Mouse (Mus musculus): ENCODE measurements around the gene Urm1. TPM values are rescaled to one million over a fixed set of nuclear protein-coding genes. Genes with fewer than 3 reads are reported as not detected.

Gene Urm1
- polyA plus RNA-seq, 1 experiment: 31.9 TPM

- peak in 1 of 2 experiments; percentile 15 for DNase-seq (ENCODE audit: low read depth in 1 of 2, low spot score in 2 of 2)
- H3K4me1 ChIP-seq (ENCODE audit: control insufficient read depth, insufficient read depth, insufficient read length): no peaks in the 10 kb centered on the region; the same call in 1 of the 2 replicates
- WGBS: 41% methylated on average over 6 of the region's 6 CpGs
- no peak for TF ChIP-seq POLR2A (IDR thresholded peaks at IDR 0.05; ENCODE audit: low read depth, low read length)
- TF ChIP-seq CTCF (IDR thresholded peaks at IDR 0.05; ENCODE audit: extremely low read depth, insufficient read depth, insufficient read length, insufficient replicate concordance): no peak
- peak overlapping the region; percentile 76; the same call in 1 of the 2 replicates for H3K4me3 ChIP-seq (ENCODE audit: extremely low read depth, insufficient read depth, insufficient read length)
- no peak overlapping the region for H3K27ac ChIP-seq (ENCODE audit: insufficient read depth, low read length)
- H3K36me3 ChIP-seq (ENCODE audit: control insufficient read depth, insufficient read depth, low read length): peaks cover 16% of the 10 kb centered on the region
- no peaks in the 10 kb centered on the region for H3K27me3 ChIP-seq (ENCODE audit: control insufficient read depth, insufficient read depth, low read length)
These were observed 16.5 kb upstream of the Urm1 start for GRCm38 (mm10) chr2:29803400-29803831.

- peaks cover 7% of the 10 kb centered on the region for H3K36me3 ChIP-seq (ENCODE audit: control insufficient read depth, insufficient read depth, low read length)
- no peak for DNase-seq (ENCODE audit: low read depth in 1 of 2, low spot score in 2 of 2)
- TF ChIP-seq POLR2A (IDR thresholded peaks at IDR 0.05; ENCODE audit: low read depth, low read length): no peak
- no peak for TF ChIP-seq CTCF (IDR thresholded peaks at IDR 0.05; ENCODE audit: extremely low read depth, insufficient read depth, insufficient read length, insufficient replicate concordance)
- 88% methylated on average over 11 of the region's 11 CpGs for WGBS
- H3K4me3 ChIP-seq (ENCODE audit: extremely low read depth, insufficient read depth, insufficient read length): no peak overlapping the region
- H3K4me1 ChIP-seq (ENCODE audit: control insufficient read depth, insufficient read depth, insufficient read length): peaks cover 5% of the 10 kb centered on the region; the same call in 1 of the 2 replicates
- H3K27ac ChIP-seq (ENCODE audit: insufficient read depth, low read length): no peak overlapping the region
- H3K27me3 ChIP-seq (ENCODE audit: control insufficient read depth, insufficient read depth, low read length): no peaks in the 10 kb centered on the region
These were observed 4.0 kb upstream of the Urm1 start for GRCm38 (mm10) chr2:29815678-29816371.

GRCm38 (mm10) chr2:29817426-29818232 is 2.2 kb upstream of the Urm1 start:
- peak; percentile 41 to 74 for DNase-seq (ENCODE audit: low read depth in 1 of 2, low spot score in 2 of 2)
- peaks cover 2% of the 10 kb centered on the region for H3K36me3 ChIP-seq (ENCODE audit: control insufficient read depth, insufficient read depth, low read length)
- peaks cover 5% of the 10 kb centered on the region; the same call in 1 of the 2 replicates for H3K4me1 ChIP-seq (ENCODE audit: control insufficient read depth, insufficient read depth, insufficient read length)
- TF ChIP-seq POLR2A (IDR thresholded peaks at IDR 0.05; ENCODE audit: low read depth, low read length): no peak
- peak; percentile 75; the same call in 1 of the 2 replicates for TF ChIP-seq CTCF (IDR thresholded peaks at IDR 0.05; ENCODE audit: extremely low read depth, insufficient read depth, insufficient read length, insufficient replicate concordance)
- no peak overlapping the region for H3K27ac ChIP-seq (ENCODE audit: insufficient read depth, low read length)
- 44% methylated on average over 8 of the region's 8 CpGs for WGBS
- no peaks in the 10 kb centered on the region for H3K27me3 ChIP-seq (ENCODE audit: control insufficient read depth, insufficient read depth, low read length)
- no peak overlapping the region for H3K4me3 ChIP-seq (ENCODE audit: extremely low read depth, insufficient read depth, insufficient read length)

GRCm38 (mm10) chr2:29819363-29819762 is 512 bp upstream of the Urm1 start:
- no peak overlapping the region for H3K27ac ChIP-seq (ENCODE audit: insufficient read depth, low read length)
- no peaks in the 10 kb centered on the region for H3K27me3 ChIP-seq (ENCODE audit: control insufficient read depth, insufficient read depth, low read length)
- no peak for DNase-seq (ENCODE audit: low read depth in 1 of 2, low spot score in 2 of 2)
- H3K4me3 ChIP-seq (ENCODE audit: extremely low read depth, insufficient read depth, insufficient read length): no peak overlapping the region
- H3K36me3 ChIP-seq (ENCODE audit: control insufficient read depth, insufficient read depth, low read length): peaks cover 2% of the 10 kb centered on the region; the same call in 1 of the 2 replicates
- WGBS: 76% methylated on average over 2 of the region's 2 CpGs
- no peak for TF ChIP-seq CTCF (IDR thresholded peaks at IDR 0.05; ENCODE audit: extremely low read depth, insufficient read depth, insufficient read length, insufficient replicate concordance)
- no peak for TF ChIP-seq POLR2A (IDR thresholded peaks at IDR 0.05; ENCODE audit: low read depth, low read length)
- H3K4me1 ChIP-seq (ENCODE audit: control insufficient read depth, insufficient read depth, insufficient read length): peaks cover 5% of the 10 kb centered on the region; the same call in 1 of the 2 replicates

GRCm38 (mm10) chr2:29826318-29826925 is 6.5 kb downstream of the Urm1 start:
- WGBS: 9% methylated on average over 11 of the region's 11 CpGs
- peak overlapping the region; percentile 64 for H3K4me3 ChIP-seq (ENCODE audit: extremely low read depth, insufficient read depth, insufficient read length)
- TF ChIP-seq CTCF (IDR thresholded peaks at IDR 0.05; ENCODE audit: extremely low read depth, insufficient read depth, insufficient read length, insufficient replicate concordance) (no peak), POLR2A (IDR thresholded peaks at IDR 0.05; ENCODE audit: low read depth, low read length) (no peak)

GRCm38 (mm10) chr2:29826926-29827708 is 7.2 kb downstream of the Urm1 start:
- H3K27me3 ChIP-seq (ENCODE audit: control insufficient read depth, insufficient read depth, low read length): no peaks in the 10 kb centered on the region
- under 1% methylated on average over 48 of the region's 48 CpGs for WGBS

More at GRCm38 (mm10) chr2:29826318-29826925, 6.5 kb downstream of the Urm1 start:
- H3K36me3 ChIP-seq (ENCODE audit: control insufficient read depth, insufficient read depth, low read length): no peaks in the 10 kb centered on the region
- H3K27me3 ChIP-seq (ENCODE audit: control insufficient read depth, insufficient read depth, low read length): no peaks in the 10 kb centered on the region
- no peak for DNase-seq (ENCODE audit: low read depth in 1 of 2, low spot score in 2 of 2)
- peaks cover 7% of the 10 kb centered on the region; the same call in 1 of the 2 replicates for H3K4me1 ChIP-seq (ENCODE audit: control insufficient read depth, insufficient read depth, insufficient read length)
- H3K27ac ChIP-seq (ENCODE audit: insufficient read depth, low read length): peak overlapping the region; percentile 90

More at GRCm38 (mm10) chr2:29826926-29827708, 7.2 kb downstream of the Urm1 start:
- Histone ChIP-seq H3K27ac (ENCODE audit: insufficient read depth, low read length) (peak overlapping the region; percentile 90), H3K4me3 (ENCODE audit: extremely low read depth, insufficient read depth, insufficient read length) (peak overlapping the region; percentile 75), H3K36me3 (ENCODE audit: control insufficient read depth, insufficient read depth, low read length) (no peaks in the 10 kb centered on the region), H3K4me1 (ENCODE audit: control insufficient read depth, insufficient read depth, insufficient read length) (peaks cover 7% of the 10 kb centered on the region; the same call in 1 of the 2 replicates)
- TF ChIP-seq CTCF (IDR thresholded peaks at IDR 0.05; ENCODE audit: extremely low read depth, insufficient read depth, insufficient read length, insufficient replicate concordance): no peak
- TF ChIP-seq POLR2A (IDR thresholded peaks at IDR 0.05; ENCODE audit: low read depth, low read length): peak; percentile 69; the same call in 1 of the 2 replicates
- peak; percentile 94 to 97 for DNase-seq (ENCODE audit: low read depth in 1 of 2, low spot score in 2 of 2)
